Mouse (Mus musculus) CH12.LX (cell line): ENCODE results near the gene Gm14308. TPM values are rescaled to one million over a fixed set of nuclear protein-coding genes. Genes with fewer than 3 reads are reported as not detected.
"Not testable (repeated sequence)": the region's sequence is repeated elsewhere in the genome, so short reads cannot be mapped to it uniquely, and the experiment has no call there.

ENCODE experiments used
- DNase-seq: peaks from one replicate; pipeline ENCODE4 v3.0.0-alpha.2; 2013; ENCODE audit errors: extremely low read depth
- H3K27ac ChIP-seq: 2 replicates; pipeline ENCODE4 v1.5.1; 2012; ENCODE audit warnings: low read depth, mild to moderate bottlenecking, control low read depth, moderate library complexity; ENCODE audit not compliant: insufficient read depth
- H3K27me3 ChIP-seq: replicated peaks from 2 replicates; pipeline ENCODE3; 2012; ENCODE audit warnings: inconsistent platforms
- H3K36me3 ChIP-seq, 2 experiments: replicated peaks in 1 of 2; 2 replicates each; pipeline versions ENCODE3 to v1.6.1; 2012; ENCODE audit warnings: inconsistent platforms in 1 of 2, low read length in 1 of 2, mild to moderate bottlenecking in 1 of 2, mixed read lengths in 1 of 2, moderate library complexity in 1 of 2; ENCODE audit not compliant: control insufficient read depth in 1 of 2, insufficient read depth in 1 of 2
- H3K4me1 ChIP-seq, 2 experiments: 2 replicates each; pipeline ENCODE4 v1.6.1; 2012; ENCODE audit warnings: inconsistent platforms in 1 of 2, moderate library complexity in 1 of 2; ENCODE audit not compliant: insufficient read depth in 2 of 2, control insufficient read depth in 1 of 2
- H3K4me2 ChIP-seq: 2 replicates; pipeline ENCODE4 v1.6.1; 2012; ENCODE audit warnings: low read depth, mild to moderate bottlenecking, control low read depth; ENCODE audit not compliant: poor library complexity, insufficient read depth, severe bottlenecking
- H3K4me3 ChIP-seq, 3 experiments: fragments of 150-350 bp in 1 of 3; sonication (generic) in 1 of 3; replicated peaks in 1 of 3; 2 replicates each; pipeline versions ENCODE3 to v1.5.1; 2011 to 2012; ENCODE audit warnings: low read depth in 2 of 3, low read length in 2 of 3, mild to moderate bottlenecking in 2 of 3, moderate library complexity in 2 of 3, control low read depth in 1 of 3, improper control_type of control experiment in 1 of 3, inconsistent platforms in 1 of 3, mixed read lengths in 1 of 3; ENCODE audit not compliant: poor library complexity in 1 of 3
- H3K79me2 ChIP-seq: replicated peaks from 2 replicates; pipeline ENCODE4 v1.6.1; 2012; ENCODE audit warnings: mild to moderate bottlenecking, moderate library complexity; ENCODE audit not compliant: control insufficient read depth, poor library complexity, insufficient read depth, severe bottlenecking; ENCODE audit errors: extremely low read depth
- H3K9ac ChIP-seq: 2 replicates; pipeline ENCODE4 v1.6.1; 2012; ENCODE audit warnings: low read depth, mild to moderate bottlenecking, control low read depth, moderate library complexity; ENCODE audit not compliant: insufficient read depth
- H3K9me3 ChIP-seq: replicated peaks from 2 replicates; pipeline ENCODE3; 2012; ENCODE audit warnings: low read length, inconsistent platforms, mixed read lengths
- dilution Hi-C: fragments of 300-500 bp; cut with MboI; formaldehyde crosslinking; loops from 2 replicates; pipeline ENCODE4 v1.14.3; 2020; ENCODE audit warnings: low sequenced_read_pairs; ENCODE audit not compliant: extremely low pct_unique_long_range_greater_than_20kb, extremely low pct_ligation_motif_present
- in situ Hi-C: fragments of 300-500 bp; cut with MboI; formaldehyde crosslinking; loops from 3 replicates; pipeline ENCODE4 v1.14.3; 2019; ENCODE audit warnings: low sequenced_read_pairs, low pct_ligation_motif_present, low pct_unique_long_range_greater_than_20kb, mixed read lengths
- polyA plus RNA-seq: library from polyadenylated mRNA; unstranded; fragments of >175 nt; gene quantifications from 2 replicates; pipeline ENCODE4 v1.2.1, GENCODE M21; 2012; ENCODE audit warnings: low read depth; ENCODE audit not compliant: insufficient read length
- total RNA-seq, 2 experiments: library from RNA; depleted of rRNA; stranded (reverse); fragments of 300-350 nt in 1 of 2; fragments of >200 nt in 1 of 2; gene quantifications; 2 replicates each; pipeline ENCODE4 v1.2.3; 2012 to 2014

Gm14308 gene
- total RNA-seq (2012; rRNA removed): 0.64 and 1.1 TPM in 2 replicates
- 1.3 and 1.5 TPM in 2 replicates for total RNA-seq (2014; rRNA removed)
- polyA plus RNA-seq: 4.2 TPM in 1 of 2 replicates, not detected in the other

GRCm38 (mm10) chr2:176636244-176636643, at the start of gene Gm14308:
Gene Gm14308 (minus strand): TSS chr2:176636344.
- H3K4me2 ChIP-seq, H3K27me3 ChIP-seq, H3K4me3 ChIP-seq, H3K4me1 ChIP-seq, DNase-seq, H3K9ac ChIP-seq, H3K36me3 ChIP-seq, dilution Hi-C loops, H3K79me2 ChIP-seq, in situ Hi-C loops, H3K9me3 ChIP-seq, H3K27ac ChIP-seq: not testable (repeated sequence)

GRCm38 (mm10) chr2:176670222-176670621, 34.1 kb upstream of the Gm14308 start, which contains the start of gene Zfp973:
Gene Zfp973 (plus strand): TSS chr2:176670522.
- not testable (repeated sequence) for H3K27me3 ChIP-seq

More at GRCm38 (mm10) chr2:176670222-176670621, 34.1 kb upstream of the Gm14308 start, which contains the start of gene Zfp973:
- in situ Hi-C loops, H3K79me2 ChIP-seq, H3K36me3 ChIP-seq, H3K4me2 ChIP-seq, H3K9me3 ChIP-seq, DNase-seq, H3K9ac ChIP-seq, H3K27ac ChIP-seq, H3K4me1 ChIP-seq, dilution Hi-C loops, H3K4me3 ChIP-seq: not testable (repeated sequence)

Other genes starting within 250 kb of the Gm14308 start
- 1.9 and 2.7 TPM in 2 replicates for gene Gm14435, start 212.8 kb downstream of the Gm14308 start, total RNA-seq (2012; rRNA removed)
- 10.2 and 16.1 TPM in 2 replicates for gene Gm14435, start 212.8 kb downstream of the Gm14308 start, total RNA-seq (2014; rRNA removed)
- 6.7 and 9.9 TPM in 2 replicates for gene Gm14435, start 212.8 kb downstream of the Gm14308 start, polyA plus RNA-seq
- gene Gm14434, start 149.6 kb downstream of the Gm14308 start, total RNA-seq (2012; rRNA removed): 5.2 and 6.6 TPM in 2 replicates
- gene Gm14434, start 149.6 kb downstream of the Gm14308 start, total RNA-seq (2014; rRNA removed): 58.6 and 59.6 TPM in 2 replicates
- 0.94 and 6.0 TPM in 2 replicates for gene Gm14434, start 149.6 kb downstream of the Gm14308 start, polyA plus RNA-seq
- gene Zfp967, start 115.3 kb downstream of the Gm14308 start, total RNA-seq (2012; rRNA removed): not detected in 2 replicates
- gene Zfp967, start 115.3 kb downstream of the Gm14308 start, total RNA-seq (2014; rRNA removed): not detected in 2 replicates
- not detected in 2 replicates for gene Zfp967, start 115.3 kb downstream of the Gm14308 start, polyA plus RNA-seq
- gene Zfp973, start 34.2 kb upstream of the Gm14308 start, total RNA-seq (2012; rRNA removed): 7.7 and 8.4 TPM in 2 replicates
- 13.8 and 20.4 TPM in 2 replicates for gene Zfp973, start 34.2 kb upstream of the Gm14308 start, total RNA-seq (2014; rRNA removed)
- gene Zfp973, start 34.2 kb upstream of the Gm14308 start, polyA plus RNA-seq: 8.4 and 9.3 TPM in 2 replicates
- 11.4 and 12.5 TPM in 2 replicates for gene Gm14305, start 72.0 kb upstream of the Gm14308 start, total RNA-seq (2012; rRNA removed)
- gene Gm14305, start 72.0 kb upstream of the Gm14308 start, total RNA-seq (2014; rRNA removed): 36.7 and 43.7 TPM in 2 replicates
- gene Gm14305, start 72.0 kb upstream of the Gm14308 start, polyA plus RNA-seq: 7.2 and 13.0 TPM in 2 replicates
- 12.9 and 17.6 TPM in 2 replicates for gene Gm14295, start 162.3 kb upstream of the Gm14308 start, total RNA-seq (2012; rRNA removed)
- 54.7 and 56.8 TPM in 2 replicates for gene Gm14295, start 162.3 kb upstream of the Gm14308 start, total RNA-seq (2014; rRNA removed)
- gene Gm14295, start 162.3 kb upstream of the Gm14308 start, polyA plus RNA-seq: 12.8 and 18.6 TPM in 2 replicates
- gene Gm14408, start 194.8 kb upstream of the Gm14308 start, total RNA-seq (2012; rRNA removed): not detected in 2 replicates
- not detected in 2 replicates for gene Gm14408, start 194.8 kb upstream of the Gm14308 start, total RNA-seq (2014; rRNA removed)
- gene Gm14408, start 194.8 kb upstream of the Gm14308 start, polyA plus RNA-seq: not detected in 2 replicates